Mouse (Mus musculus) retina, postnatal 1 day (tissue): ENCODE data around the gene Prlr.

ENCODE experiments used
- DNase-seq: peaks from one replicate; pipeline ENCODE4 v3.0.0-alpha.2; 2012

The Prlr gene

DNA sequence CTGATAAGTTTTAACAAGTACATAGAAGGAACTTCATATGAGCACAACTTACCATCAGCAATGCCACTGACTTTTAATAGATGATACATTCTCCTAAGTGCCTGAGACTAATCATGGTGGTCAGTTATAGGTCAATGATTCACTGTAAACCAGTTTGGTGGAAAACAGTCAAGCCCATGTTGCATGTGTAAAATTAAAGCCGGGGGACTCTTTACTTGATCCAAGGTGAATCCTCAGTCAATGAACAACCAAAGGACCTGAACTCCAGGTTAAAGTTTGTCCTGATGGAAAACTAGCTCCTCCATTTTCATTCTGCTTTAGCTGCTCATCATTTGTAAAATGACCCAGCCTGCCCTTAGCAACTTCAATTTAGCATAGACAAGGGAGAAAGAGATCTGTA is 155.5 kb downstream of the Prlr start:
- DNase-seq: no peak

DNA sequence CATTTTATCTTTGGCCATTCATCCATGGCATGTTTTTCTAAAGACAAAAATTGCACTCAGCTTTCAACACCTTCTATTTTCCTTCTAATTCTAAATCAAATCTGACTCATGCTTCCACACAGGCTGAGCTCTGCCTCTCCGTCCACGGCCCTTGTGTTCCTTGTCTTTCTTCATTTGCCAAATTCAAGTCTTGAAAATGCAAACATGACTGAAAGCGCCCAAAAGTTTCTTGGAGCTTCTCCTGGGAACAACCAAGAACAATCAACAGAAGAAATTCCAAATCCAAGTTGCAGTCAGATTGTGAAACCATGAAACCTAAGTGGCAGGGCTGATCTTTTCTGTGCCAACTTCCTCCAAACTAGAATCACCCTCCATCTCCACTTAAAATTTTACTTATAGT is 161.6 kb downstream of the Prlr start:
- no peak for DNase-seq

DNA sequence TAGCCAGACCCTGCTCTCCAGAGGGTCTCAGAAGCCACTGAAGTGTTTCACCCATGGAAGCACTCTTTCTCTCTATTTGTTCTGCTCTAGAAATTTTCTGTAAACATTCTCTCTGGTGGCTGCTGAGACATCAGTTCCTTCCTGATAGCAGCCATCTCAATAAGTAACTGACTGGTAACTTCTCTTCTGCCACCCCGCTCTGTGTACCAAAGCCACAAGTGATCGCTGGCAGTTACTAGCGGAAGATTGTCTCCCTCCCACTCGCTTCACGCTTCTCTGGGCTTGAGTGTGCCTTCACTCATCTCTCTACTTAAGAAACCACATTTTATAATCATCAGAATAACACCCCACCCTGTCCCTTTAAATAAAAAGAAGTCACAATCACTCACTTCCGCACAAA is 170.0 kb downstream of the Prlr start:
- DNase-seq: peak; percentile 29

GRCm38 (mm10) chr15:10358039-10358948 is 181.3 kb downstream of the Prlr start, which contains the start of gene Agxt2:
Gene Agxt2 (plus strand): TSS chr15:10358532.
- DNase-seq: peak; percentile 27

- DNase-seq: no peak
These were observed 189.3 kb downstream of the Prlr start for GRCm38 (mm10) chr15:10366331-10366730.

- DNase-seq: no peak
These were observed 198.4 kb downstream of the Prlr start for GRCm38 (mm10) chr15:10375404-10375803.

- DNase-seq: no peak
These were observed 201.4 kb downstream of the Prlr start for GRCm38 (mm10) chr15:10378338-10378959.

DNA sequence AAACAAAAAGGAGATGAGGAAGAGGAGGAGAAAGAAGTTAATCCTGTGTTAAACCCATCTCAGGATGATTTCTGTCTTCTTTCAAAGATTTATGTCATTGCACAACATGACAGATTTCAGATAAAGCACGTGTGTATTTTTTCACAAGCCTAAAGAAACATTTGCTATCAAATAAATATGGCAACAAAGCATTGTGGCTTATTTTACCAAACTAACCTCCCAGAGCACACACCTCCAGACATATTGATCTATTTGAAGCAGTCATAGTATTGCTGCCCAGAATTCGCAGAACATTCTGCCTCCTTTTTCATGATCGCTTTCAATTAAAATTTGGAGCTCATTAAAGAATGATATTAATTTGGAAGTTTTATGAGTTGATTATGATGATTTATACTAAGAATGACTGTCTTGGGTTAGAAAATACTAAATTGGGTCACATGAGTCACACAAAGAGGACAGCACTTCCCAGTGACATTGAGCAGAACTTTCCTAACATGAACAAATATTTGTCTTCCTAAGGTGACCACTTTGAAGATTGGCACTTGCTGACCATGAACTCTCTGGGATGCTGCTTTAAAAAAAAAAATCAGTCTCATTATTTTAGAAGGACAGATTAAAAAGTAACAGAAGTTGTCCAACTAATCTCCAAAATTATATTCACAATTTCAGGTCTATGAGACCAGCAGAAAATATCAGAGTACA is 202.9 kb downstream of the Prlr start:
- DNase-seq: no peak

- DNase-seq: no peak
These were observed 210.2 kb downstream of the Prlr start for GRCm38 (mm10) chr15:10387263-10387662.
